Mouse (Mus musculus): ENCODE data around the gene Zfp870.

Gene Zfp870

DNA sequence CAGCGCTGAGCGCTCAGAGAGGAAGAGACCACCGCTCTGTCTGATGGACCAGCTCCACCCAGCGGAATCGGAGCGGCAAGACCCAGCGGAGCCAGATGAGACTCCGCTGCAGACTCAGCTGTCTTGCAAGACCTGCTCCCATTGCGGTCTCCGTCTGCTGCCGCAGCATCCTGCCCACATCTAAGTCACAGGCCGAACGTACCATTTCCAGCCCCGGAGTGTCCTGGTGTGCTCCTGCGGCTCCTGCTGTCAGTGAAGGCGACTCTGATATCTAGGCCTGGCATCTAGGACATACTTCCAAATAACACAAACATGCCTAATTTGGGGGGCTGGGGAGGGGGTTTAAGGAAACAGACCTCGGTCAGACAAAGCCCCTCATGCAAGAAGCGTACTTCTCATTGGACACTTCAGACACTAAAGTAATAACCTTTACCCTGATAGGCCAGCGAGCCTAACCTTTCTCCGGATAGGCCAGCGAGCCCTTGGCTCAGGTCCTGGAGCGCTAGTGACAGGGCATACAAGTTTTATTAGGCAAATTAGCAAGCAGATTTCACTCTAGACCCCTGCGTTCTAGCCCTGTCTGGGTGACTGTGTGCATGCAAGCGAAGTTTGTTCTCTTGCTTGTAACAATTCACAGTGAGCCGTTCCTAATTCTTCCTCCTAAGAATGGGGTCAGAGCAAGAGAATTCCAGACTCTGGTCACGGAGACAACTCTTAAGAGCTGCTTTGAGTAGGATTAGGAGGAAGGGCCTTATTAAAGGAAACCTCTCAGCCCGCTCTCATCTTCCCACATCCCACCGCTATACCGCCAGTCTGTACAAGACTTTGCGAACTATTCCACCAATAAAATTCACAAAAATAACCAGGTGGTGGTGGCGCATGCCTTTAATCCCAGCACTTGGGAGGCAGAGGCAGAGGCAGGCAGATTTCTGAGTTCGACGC, at the start of gene Zfp870:
Gene Zfp870, minus strand, starts transcription at position 404 of the 942 bp plus-strand sequence.
- peak; percentile 82 to 85 for DNase-seq (ENCODE audit: low spot score in 2 of 2)

DNA sequence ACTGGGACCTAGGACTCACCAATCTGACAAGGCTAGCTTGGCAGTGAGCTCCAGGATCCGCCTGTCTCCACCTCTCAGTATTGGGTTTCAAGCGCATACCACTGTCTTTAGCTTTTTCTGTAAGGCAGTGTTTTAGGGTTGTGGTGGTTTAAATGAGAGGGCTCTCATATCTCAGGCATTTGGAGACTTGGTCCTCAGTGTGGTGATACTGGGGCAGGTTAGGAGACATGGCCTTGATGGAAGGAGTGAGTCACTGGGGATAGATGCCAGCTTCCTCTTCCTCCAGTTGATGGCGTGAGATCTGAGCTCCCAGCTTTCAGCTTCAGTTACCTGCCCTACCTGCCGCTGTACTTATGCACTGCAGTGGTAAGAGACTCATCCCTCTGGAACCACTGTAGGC, 48.4 kb upstream of the Zfp870 start:
- DNase-seq (ENCODE audit: low spot score in 2 of 2) = no peak

DNA sequence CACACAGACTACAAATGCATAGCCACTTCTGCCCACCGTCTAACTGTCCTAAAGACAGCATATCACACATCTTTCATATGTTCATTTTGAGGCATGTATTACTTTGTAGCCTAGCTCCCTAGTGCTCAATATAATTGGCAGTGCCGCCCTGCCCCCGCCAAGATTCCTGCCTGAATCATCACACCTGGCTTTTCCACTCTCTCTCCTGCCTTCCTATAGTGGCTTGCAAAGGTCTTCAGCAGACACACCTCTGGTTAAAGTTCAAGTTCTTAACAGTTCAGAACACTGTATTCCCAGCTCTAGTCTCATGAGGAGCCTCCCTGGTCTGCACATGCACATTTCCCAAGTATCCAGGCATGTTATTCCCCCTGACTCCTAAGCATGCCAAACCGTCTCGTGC, 36.4 kb upstream of the Zfp870 start:
- DNase-seq (ENCODE audit: low spot score in 2 of 2) = no peak

GRCm38 (mm10) chr17:32924658-32925312, 33.3 kb upstream of the Zfp870 start:
- DNase-seq (ENCODE audit: low spot score in 2 of 2) = peak; percentile 61 to 65

- no peak for DNase-seq (ENCODE audit: low spot score in 2 of 2)
Observed at GRCm38 (mm10) chr17:32923681-32924080, 32.2 kb upstream of the Zfp870 start.

GRCm38 (mm10) chr17:32919123-32919522, 27.7 kb upstream of the Zfp870 start:
- DNase-seq (ENCODE audit: low spot score in 2 of 2) = no peak

DNA sequence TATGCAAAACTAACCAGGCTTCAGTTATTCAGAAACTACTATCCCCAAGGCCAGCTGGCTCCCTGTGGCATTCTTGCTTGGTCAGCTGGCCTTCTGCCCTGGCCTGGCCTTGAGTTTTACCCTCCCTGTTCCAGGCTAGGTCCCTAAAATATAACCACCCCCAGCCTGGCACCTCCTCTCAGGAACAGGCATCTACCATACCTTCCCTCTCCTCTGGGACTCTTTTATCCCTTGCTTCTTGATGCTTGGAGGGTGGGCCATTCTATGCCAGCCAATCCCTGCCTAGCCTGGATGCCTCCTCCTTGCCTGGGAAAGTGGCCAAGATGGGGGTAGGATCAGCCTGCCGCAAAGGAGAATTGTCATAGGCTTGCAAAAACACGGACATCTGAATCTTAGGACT, 25.7 kb upstream of the Zfp870 start, which contains the start of gene Cyp4f14:
Gene Cyp4f14, minus strand, starts transcription at position 212 of the 400 bp plus-strand sequence.
- DNase-seq (ENCODE audit: low spot score in 2 of 2) = no peak

GRCm38 (mm10) chr17:32916075-32916474, 24.6 kb upstream of the Zfp870 start:
- no peak for DNase-seq (ENCODE audit: low spot score in 2 of 2)

- no peak for DNase-seq (ENCODE audit: low spot score in 2 of 2)
Observed at GRCm38 (mm10) chr17:32906172-32906571, 14.7 kb upstream of the Zfp870 start.

GRCm38 (mm10) chr17:32905239-32905638, 13.8 kb upstream of the Zfp870 start:
- peak in 1 of 2 experiments; percentile 28 for DNase-seq (ENCODE audit: low spot score in 2 of 2)

- DNase-seq (ENCODE audit: low spot score in 2 of 2) = no peak
Observed at GRCm38 (mm10) chr17:32904414-32904813, 13.0 kb upstream of the Zfp870 start.

- DNase-seq (ENCODE audit: low spot score in 2 of 2) = no peak
Observed at GRCm38 (mm10) chr17:32901751-32902525, 10.5 kb upstream of the Zfp870 start.

- peak; percentile 18 to 34 for DNase-seq (ENCODE audit: low spot score in 2 of 2)
Observed at GRCm38 (mm10) chr17:32895421-32895820, 4.0 kb upstream of the Zfp870 start.

DNA sequence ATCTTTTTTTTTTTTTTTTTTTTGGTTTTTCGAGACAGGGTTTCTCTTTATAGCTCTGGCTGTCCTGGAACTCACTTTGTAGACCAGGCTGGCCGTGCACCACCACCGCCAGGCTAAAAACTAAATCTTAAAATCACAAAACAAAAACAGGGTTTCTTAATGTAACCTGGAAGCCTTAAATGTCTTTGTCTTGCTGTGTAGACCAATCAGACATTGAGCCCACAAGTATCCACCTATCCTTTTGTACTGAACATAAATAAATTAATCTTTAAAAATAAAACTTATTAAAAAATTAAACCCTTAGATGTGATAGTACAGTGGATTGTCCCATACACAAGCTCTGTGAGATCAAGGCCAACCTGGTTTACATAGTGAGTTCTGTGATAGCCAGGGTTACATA, 2.5 kb upstream of the Zfp870 start:
- no peak for DNase-seq (ENCODE audit: low spot score in 2 of 2)

DNA sequence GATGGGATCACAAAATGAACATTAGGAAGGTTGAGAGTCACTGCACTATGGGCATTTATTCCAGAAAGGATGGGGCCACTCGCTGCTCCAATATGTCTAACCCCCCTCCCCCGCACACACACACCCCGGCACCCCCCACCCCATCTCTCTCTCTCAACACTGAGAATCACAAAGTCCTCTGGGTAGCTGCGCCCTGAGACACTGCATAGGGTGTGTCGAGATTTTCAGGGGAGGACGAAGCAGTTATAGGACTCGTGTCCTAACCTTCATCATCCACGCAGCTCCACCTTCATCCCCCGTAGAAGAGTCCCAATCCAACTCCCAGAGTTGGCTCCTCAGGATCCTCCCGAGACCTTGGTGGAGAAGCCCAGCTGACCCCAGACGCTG, 597 bp downstream of the Zfp870 start:
- no peak for DNase-seq (ENCODE audit: low spot score in 2 of 2)

DNA sequence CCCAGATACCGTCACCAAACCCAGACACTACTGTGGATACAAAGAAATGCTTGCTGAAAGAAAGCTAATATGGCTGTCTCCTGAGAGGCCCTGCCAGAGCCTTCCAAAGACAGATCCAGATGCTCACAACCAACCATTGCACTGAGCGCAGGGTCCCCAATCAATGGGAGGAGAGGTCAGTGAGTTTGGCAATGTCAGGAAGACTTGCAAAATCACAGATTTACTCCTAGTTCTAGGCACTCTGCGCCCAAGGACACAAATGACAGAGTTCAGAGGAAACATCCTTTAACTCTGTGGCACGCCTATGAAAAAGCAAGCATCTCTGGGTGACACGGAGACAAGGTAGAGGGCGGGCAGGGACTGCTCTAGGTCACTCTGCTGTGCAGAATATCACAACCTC, 1.8 kb downstream of the Zfp870 start:
- DNase-seq (ENCODE audit: low spot score in 2 of 2) = no peak

DNA sequence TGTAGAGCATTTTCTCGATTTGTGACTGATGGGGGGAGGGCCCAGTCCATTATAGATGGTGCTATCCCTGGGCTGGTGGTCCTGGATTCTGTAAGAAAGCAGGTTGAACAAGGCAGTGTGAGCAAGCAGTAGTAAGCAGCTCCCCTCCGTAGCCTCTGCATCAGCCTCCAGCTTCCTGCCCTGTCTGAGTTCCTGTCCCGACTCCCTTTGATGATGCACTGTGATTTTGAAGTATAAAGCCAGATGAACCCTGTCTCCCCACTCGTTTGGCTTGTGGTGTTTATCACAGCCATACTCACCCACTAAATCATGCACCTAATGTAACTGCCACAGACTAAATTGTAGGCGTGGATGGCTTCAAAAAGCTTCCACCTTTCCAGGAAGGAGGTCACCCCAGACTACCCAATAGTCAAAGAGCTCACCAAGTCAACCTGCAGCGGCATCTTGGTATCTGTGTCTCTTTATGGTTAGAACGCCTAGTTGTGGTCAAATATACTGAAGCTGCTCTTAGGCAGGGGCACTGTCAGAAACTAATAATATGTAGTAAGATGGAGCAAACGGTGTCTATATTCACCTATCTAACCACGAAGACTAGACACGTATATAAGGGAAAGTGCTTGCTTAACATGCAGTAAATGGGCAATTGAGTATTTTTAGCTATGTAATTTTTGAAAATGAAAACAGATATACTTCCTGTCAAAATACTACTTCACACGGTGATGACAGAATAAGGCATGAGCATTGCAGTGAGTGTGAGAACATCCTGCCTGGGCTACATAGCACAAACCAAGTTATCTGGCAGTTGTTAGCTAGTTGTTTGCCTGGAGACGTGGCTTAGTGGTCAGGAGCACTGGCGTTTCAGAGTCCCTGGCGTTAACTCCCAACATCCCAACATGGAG, 10.9 kb downstream of the Zfp870 start:
- no peak for DNase-seq (ENCODE audit: low spot score in 2 of 2)

GRCm38 (mm10) chr17:32878773-32879172, 12.7 kb downstream of the Zfp870 start:
- DNase-seq (ENCODE audit: low spot score in 2 of 2) = no peak

DNA sequence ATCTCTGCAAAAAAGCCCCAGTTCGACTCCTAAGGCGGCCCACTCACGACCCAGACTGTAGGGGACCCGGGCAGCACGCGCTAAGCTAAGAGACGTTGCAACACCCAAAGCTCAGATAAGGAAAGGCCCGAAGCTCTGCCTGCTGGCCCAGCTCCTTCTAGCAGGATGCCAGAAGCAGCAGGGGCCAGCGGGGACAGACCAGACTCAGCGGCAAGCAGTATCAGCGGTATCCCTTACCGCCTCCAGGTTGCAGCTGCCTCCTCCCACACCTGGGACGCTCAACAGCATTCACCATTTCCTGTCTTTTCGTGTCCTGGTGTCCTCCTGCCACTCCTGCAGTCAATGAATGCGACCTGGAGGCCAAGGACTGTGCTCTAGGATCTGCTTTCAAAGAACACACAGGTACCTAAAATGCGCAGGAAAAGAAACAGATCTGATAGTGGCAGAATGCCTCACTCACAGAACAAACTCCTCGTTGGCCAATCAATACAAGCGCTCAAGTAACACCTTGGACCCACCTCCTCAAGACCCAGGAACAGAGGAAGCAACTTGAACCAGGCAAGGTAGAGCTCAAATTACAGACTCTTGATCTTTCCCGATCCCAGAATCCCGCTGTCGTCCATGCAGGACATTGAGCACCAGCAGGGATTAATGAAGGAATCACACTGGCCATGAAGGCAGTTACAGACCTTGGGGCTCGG, 13.8 kb downstream of the Zfp870 start:
- no peak for DNase-seq (ENCODE audit: low spot score in 2 of 2)

GRCm38 (mm10) chr17:32872696-32873095, 18.7 kb downstream of the Zfp870 start:
- no peak for DNase-seq (ENCODE audit: low spot score in 2 of 2)
